Mouse (Mus musculus) frontal cortex, postnatal 25 days (tissue): Measurements from ENCODE around the gene Gipc3.

Source experiments
- DNase-seq, 2 experiments: peaks; one replicate each; pipeline ENCODE4 v3.0.0; 2022; ENCODE audit warnings: low spot score in 2 of 2

The Gipc3 gene

DNA sequence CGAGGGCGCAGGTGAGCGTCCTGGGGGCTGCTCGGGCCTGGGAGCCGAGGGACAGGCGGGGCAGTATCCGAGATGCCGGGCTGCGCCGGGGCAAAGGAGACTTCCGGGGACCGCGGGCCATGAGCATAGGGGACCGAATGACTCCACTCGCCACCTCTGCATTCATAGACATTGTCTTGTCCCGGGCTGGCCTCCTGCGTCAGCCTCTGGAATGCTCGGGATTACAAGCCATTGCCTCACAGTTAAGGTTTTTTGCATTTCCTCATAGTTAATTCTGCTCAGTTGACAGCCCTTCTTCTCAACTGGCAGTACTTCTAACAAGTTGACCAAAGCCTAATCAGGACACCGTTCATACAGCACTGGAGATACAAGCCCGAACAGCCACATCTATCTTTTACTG is 21.6 kb downstream of the Gipc3 start:
- no peak for DNase-seq

DNA sequence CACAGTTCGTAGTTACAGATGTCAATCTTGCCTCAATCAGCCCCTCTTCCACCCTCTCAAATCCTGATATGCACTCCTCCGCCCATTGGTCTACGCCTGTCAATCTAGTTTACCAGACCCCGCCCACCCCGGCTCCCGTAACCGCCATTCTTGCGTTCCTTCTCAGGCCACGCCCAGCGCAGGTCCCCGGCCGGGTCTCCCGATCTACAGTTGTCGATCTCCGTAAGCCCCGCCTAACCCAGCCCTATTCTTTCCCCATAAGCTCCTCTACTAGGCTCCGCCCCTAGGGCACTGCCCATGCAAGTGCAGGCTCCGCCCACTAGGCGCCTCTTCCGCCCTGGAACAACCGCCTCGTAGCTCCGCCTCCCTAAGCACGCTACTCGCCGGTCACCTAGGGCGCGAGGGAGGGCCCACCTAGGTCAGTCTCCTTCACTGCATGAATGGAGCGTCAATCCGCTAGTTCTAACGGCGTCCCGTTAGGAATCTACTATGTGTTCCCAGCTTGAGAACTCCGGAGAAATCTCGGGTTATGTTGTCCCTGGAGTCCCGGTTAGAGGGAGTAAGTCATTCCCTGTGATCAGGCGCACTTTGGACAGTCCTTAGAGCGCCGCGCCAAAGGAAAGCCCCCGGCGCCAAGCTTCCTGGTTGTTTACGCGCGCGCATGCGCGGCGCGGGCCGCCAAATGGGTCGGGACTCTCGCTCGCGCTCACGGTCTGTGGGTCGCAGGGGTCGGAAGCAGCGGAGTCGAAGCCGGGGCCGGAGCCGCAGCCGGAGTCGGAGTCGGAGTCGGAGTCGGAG is 22.3 kb downstream of the Gipc3 start, which contains the start of gene Cactin:
Gene Cactin, plus strand, starts transcription at position 554 of the 798 bp plus-strand sequence.
- peak; percentile 94 to 98 for DNase-seq

DNA sequence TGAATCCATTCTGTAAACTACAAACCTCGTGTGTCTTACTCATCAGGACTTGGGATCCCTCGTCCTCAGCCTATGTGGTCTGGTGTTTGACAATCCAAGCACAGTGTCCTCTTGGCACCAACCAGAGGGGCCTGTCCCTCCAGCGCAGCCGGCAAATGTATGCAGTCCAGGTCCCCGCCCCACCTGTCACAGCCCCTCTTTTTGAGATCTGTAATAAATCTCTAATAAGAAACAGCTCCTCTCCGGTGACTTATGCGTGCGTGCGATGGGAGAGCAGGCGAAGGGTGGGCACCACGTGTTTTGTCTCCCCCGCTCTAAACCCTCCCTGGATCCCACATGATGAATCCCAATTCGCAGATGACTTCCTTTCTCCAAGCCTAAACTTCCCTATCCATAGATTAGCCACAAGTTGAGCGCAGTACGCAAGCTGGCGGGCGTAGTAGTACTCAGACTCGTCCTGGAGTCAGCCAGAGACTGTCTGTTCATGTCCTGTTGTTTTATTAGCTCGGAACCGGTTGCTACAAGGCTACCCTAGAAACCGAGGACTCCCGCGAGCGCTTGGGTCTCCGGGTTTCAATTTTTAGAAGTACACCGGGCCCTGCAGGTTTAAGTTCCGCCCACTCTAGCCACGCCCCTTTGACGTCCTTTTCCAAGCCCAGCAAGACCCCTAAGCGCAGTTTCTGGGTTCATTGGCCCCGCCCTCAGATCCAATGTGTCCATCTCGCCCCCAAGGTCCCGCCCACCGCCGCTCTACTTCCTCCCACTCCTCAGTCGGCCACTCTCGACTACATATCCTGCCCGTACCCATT is 23.1 kb downstream of the Gipc3 start:
- peak in 1 of 2 experiments; percentile 43 for DNase-seq

GRCm38 (mm10) chr10:81319330-81319699 is 23.8 kb downstream of the Gipc3 start:
- no peak for DNase-seq

GRCm38 (mm10) chr10:81318589-81319329 is 24.3 kb downstream of the Gipc3 start:
- no peak for DNase-seq

GRCm38 (mm10) chr10:81317273-81317672 is 25.8 kb downstream of the Gipc3 start:
- DNase-seq: no peak

- no peak for DNase-seq
Observed at GRCm38 (mm10) chr10:81316338-81317060, 26.6 kb downstream of the Gipc3 start.

DNA sequence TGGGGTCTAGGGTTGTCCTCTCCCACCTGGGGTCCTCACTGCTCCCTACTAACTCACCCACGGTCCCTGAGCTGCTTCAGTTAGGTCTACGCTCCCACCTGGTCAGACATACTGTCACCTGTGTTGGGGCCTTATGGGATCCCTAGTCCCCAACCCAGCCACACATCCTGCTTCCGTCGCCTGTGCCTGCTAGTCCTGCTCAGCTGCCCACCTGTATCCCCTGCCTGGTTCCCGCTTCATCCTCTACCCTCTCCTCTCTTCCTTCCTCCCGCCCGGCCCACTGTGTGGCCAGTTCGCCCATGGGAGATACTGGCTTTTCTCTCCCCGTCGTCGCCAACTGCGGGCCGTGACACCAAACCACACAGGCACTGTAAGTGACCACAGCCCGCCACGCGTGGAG is 27.5 kb downstream of the Gipc3 start:
- no peak for DNase-seq

DNA sequence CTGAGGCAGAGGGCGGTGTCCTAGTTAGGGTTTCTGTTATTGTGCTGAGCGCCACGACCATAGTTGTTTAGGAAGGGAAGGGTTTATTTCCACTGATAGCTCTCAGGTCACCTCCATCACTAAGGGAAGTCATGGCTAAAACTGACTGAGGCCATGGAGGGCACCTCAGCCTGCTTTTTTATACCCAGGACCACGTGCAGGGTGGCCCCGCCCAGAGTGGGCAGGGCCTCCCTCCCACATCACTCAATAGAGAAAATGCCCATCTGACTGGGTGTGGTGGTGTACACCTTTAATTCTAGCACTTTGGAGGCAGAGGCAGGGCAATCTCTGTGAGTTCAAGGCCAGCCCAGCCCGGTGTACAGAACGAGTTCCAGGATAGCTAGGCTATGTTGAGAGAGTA is 28.9 kb downstream of the Gipc3 start:
- no peak for DNase-seq

DNA sequence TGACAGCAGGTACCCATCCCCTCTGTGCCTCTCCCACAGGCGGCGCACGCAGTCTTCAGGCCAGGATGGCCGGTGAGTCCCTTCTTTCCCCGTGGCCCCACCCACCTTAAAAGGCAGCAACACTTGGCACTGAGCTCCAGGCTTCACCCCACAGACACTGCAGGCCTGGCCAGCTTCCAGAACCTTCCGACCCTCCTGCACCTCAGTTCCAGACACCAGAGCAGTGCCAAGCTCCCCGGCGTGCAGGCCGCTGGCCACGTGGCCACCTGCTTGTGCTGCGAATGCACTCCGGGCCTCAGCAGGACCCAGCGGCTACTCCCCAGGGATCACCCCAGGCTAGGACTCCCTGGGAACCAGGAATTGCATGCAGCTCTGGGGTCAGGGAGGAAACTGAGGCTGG is 29.5 kb downstream of the Gipc3 start:
- DNase-seq: no peak

DNA sequence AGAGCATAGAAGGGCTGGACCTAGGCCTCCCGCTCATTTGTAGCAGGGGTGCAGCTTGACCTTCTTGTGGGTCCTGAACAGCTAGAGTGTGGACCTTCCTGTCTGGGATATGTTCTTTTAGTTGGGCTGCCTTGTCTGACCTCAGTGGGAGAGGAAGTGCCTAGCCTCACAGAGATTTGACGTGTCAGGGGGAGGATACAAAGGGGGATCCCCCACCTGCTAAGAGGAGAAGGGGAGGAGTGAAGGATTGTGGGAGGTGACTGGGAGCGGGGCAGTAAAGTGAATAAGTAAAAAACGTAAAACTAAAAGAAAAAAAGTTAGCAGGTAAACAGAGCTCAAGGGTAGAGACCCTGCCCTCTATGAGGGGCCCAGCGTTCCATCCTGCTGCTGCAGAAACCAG is 33.5 kb downstream of the Gipc3 start:
- DNase-seq: no peak

DNA sequence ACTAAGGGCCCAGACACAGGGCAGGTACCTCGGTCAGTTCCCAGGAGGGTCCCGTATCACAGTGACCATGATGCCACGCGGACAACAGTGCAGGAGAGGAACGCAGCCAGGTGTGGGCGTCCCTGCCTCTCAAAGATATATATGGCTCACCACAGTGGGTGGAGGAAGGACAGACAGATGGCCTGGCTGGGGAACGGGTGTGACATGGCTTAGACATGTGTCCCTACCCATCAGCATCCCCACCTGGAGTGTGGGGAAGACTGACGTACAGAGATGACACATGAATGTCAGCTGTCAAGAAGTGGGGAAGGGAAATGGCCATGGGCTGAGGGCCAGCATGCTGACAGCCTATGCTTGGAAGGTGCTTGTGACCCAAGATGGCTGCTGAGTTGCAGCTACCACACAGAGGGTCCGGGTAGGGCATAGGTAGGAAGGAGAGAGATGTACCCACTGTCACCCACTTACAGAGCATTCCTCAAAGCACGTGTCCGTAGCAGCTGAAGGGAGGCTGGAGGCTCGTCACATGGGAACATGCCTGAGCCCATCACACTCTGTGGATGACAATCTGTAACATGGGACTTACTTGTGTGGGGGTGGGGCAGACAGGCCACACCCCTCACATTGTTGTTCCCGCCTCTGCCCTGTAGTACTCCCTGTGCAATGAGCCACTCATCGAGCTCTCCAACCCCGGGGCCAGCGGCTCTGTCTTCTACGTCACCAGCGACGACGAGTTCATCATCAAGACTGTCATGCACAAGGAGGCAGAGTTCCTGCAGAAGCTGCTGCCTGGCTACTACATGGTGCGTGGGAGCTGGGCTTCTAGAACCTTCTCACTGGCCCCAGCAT is 36.0 kb downstream of the Gipc3 start:
- DNase-seq: no peak

GRCm38 (mm10) chr10:81306173-81306668 is 36.8 kb downstream of the Gipc3 start:
- DNase-seq: no peak

DNA sequence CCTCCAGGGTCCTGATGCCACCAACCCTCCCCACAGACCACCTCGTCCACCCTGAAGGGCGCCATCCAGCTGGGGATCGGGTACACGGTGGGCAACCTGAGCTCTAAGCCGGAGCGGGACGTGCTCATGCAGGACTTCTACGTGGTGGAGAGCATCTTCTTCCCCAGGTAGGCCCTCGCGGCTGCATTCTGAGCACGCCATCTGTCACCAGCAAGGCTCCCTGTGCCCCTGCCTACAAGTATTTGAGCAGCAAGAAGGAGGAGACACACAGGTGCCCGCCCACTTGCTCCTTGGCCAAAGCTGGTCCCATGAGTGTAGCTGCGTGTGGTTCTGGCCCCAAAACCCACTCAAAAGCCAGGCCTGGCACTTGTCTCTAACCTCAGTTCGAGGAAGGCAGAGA is 37.4 kb downstream of the Gipc3 start:
- DNase-seq: no peak

GRCm38 (mm10) chr10:81304597-81305238 is 38.3 kb downstream of the Gipc3 start:
- no peak for DNase-seq

DNA sequence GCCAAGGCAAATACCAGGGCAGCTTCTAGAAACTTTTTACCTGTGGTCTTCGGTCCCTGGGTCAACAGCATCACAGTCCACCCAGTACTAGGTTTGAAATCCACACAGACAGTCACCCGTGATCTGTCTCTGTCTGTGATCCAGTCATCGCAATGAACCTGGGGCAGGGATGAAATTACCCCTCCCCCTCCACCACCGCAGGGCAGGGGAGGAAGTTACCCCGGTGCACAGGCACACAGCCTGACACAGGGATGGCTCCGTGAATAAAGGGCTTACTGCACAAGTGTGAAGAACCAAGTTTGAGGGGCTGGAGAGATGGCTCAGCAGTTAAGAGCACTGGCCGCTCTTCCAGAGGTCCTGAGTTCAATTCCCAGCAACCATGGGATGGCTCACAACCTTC is 39.3 kb downstream of the Gipc3 start:
- DNase-seq: no peak

DNA sequence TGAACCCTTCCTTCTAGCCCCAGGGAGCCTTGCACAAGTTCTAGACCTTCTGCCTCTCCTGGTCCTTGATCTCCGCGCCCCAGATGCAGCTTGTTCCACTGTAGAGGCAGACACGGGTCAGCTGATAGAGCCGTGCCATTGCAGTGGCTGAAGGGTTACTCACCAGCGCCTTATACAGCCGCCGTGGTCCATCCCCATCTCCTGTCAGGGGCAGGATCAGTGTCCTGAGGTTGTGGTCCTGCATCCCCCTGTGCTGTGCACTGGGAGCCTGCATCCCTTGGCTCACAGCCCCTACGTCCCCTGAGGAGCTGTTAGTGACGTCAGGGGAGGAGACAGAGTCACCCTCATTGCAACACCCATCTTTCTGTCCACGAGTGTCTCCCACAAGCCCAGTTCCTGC is 39.8 kb downstream of the Gipc3 start:
- no peak for DNase-seq

- DNase-seq: peak in 1 of 2 experiments; percentile 63
Observed at GRCm38 (mm10) chr10:81302781-81303218, 40.3 kb downstream of the Gipc3 start.

DNA sequence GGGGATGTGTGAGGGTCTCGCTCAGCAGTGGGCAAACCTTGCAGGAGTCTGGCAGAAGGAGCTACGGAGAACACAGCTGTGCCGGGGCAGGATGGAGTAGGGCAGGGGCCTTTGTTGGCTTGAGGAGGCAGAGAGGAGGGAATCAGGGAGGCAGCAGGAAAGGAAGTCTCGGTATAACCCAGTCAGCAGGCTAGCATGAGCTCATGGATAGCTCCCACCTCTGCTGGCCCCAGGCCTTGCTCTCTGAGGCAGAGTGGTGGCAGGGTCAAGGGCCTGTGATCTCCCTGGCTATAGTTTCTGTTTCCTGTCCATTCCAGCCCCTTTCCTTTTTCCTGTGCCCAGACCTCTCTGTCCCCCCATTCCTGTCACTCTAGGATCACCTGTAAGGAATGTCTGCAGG is 40.8 kb downstream of the Gipc3 start:
- no peak for DNase-seq

DNA sequence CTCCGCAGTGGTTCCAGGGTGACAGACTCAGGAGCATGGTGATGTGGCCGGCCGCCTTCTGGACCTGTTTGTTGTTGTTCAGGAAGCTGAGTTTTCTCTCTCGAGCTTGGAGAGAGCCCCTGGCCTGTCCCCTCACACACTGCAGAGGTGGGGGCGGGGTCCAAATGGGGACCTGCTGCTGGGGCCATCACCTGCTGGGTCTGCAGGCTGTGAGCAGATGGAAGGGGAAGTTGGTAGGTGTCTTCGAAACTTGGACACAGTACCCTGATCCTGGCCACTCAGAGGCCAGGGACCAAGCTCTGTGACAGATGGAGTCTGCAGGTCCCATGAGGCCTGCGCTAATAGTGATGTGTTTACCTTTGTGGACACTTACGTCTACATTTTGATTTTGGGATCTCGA is 41.7 kb downstream of the Gipc3 start:
- no peak for DNase-seq
